ENCODE assay signal across 23 mouse cellular contexts in the genomic region with DNA sequence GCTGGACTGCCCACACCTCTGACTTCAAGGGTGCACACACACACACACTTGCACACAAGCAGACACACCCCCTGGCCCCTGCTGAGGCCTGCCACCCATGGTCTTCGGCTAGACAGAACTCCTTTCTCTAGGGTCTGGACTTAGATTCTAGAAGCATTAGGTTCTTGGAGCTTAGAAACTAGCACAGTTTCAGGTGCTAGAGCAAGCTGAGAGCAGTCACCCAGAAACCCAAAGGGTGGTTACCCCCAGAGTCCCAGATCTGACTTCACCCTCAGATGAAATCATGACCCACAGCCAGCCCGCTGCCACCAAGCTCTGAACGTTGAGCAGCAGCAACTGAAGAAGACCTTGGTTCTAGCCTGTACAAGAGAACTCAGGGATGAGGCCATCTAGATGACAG. TPM values are rescaled to one million over a fixed set of nuclear protein-coding genes. Genes with fewer than 3 reads are reported as not detected.
A peak's percentile ranks its signal among the peaks of the same experiment; 100 is the strongest.
DNase-seq lines count a peak whose midpoint lies in the region; ATAC-seq and TF ChIP-seq lines count a peak whose summit lies in the region.
"Had no signal": no experiment of that assay in that cellular context is flagged by ENCODE, and none has a peak within 500 bp of the region (broad histone marks: within the 10 kb centered on the region; RNA-seq: fewer than 3 reads in every experiment).

No protein-coding gene starts in this region.

- no peak for TF ChIP-seq POLR2A in bone marrow, adult 2 months (IDR thresholded peaks at IDR 0.05; ENCODE audit: borderline replicate concordance, control insufficient read depth, low read depth, low read length)

- TF ChIP-seq EP300 in liver, postnatal 0 days (IDR thresholded peaks at IDR 0.05; ENCODE audit: low read depth): no peak

- no peak for DNase-seq in liver, postnatal 0 days
- DNase-seq in liver, embryonic 11.5 days (ENCODE audit: low spot score): no peak
- DNase-seq in A20 (ENCODE audit: low read depth, low spot score): peak; percentile 90
- DNase-seq in spleen, postnatal 36 days (ENCODE audit: low spot score in 2 of 2): peak; percentile 75 to 78
- no peak for DNase-seq in right cerebral cortex, postnatal 36 days (ENCODE audit: low spot score in 2 of 2)
- DNase-seq in yolk sac, embryonic 10.5 days (ENCODE audit: low spot score): no peak
- DNase-seq: adrenal gland, adult 8-10 months; adrenal gland, postnatal 25 days; cerebellum, adult 18-20 months; cerebellum, adult 9-10 months; gastrocnemius, postnatal 25 days; heart, postnatal 4 days had no signal

- H3K9me3 ChIP-seq in liver, postnatal 0 days (ENCODE audit: low read length): no peaks in the 10 kb centered on the region
- H3K9me3 ChIP-seq in liver, embryonic 11.5 days (ENCODE audit: control insufficient read depth, low read length): no peaks in the 10 kb centered on the region
- no peaks in the 10 kb centered on the region for H3K9me3 ChIP-seq in hindbrain, embryonic 16.5 days (ENCODE audit: control insufficient read depth, low read length)
- H3K9me3 ChIP-seq: embryonic facial prominence, embryonic 15.5 days; forebrain, embryonic 15.5 days; heart, embryonic 15.5 days; hindbrain, embryonic 15.5 days had no signal

- WGBS in liver, postnatal 0 days (ENCODE audit: insufficient replicate concordance): 73% methylated on average over 3 of the region's 3 CpGs
- 83% methylated on average over 3 of the region's 3 CpGs for WGBS in liver, embryonic 11.5 days
- WGBS in bone marrow, adult 2 months: 70% methylated on average over 3 of the region's 3 CpGs
- WGBS in hindbrain, embryonic 16.5 days: 95% methylated on average over 3 of the region's 3 CpGs

- H3K4me1 ChIP-seq in liver, postnatal 0 days (ENCODE audit: insufficient read depth): no peaks in the 10 kb centered on the region
- H3K4me1 ChIP-seq in liver, embryonic 11.5 days (replicated peaks; ENCODE audit: control insufficient read depth, insufficient read depth, low read length): no peaks in the 10 kb centered on the region
- peaks cover 3% of the 10 kb centered on the region; the same call in 1 of the 2 replicates for H3K4me1 ChIP-seq in bone marrow, adult 2 months (ENCODE audit: control insufficient read depth, insufficient read depth, low read length)
- H3K4me1 ChIP-seq in hindbrain, embryonic 16.5 days (ENCODE audit: control insufficient read depth, insufficient read depth, low read depth, low read length): no peaks in the 10 kb centered on the region
- H3K4me1 ChIP-seq: embryonic facial prominence, embryonic 12.5 days; embryonic facial prominence, embryonic 15.5 days; forebrain, embryonic 15.5 days; hindbrain, embryonic 15.5 days had no signal

- H3K27me3 ChIP-seq in liver, postnatal 0 days (ENCODE audit: insufficient read depth, low read length): peaks cover 3% of the 10 kb centered on the region; the same call in 1 of the 2 replicates
- peaks cover 8% of the 10 kb centered on the region; the same call in 1 of the 2 replicates for H3K27me3 ChIP-seq in liver, embryonic 11.5 days (replicated peaks; ENCODE audit: control insufficient read depth, insufficient read depth, low read length)
- H3K27me3 ChIP-seq in hindbrain, embryonic 16.5 days (replicated peaks; ENCODE audit: control insufficient read depth, insufficient read depth, low read length): peaks cover 5% of the 10 kb centered on the region

- H3K9ac ChIP-seq in liver, postnatal 0 days (replicated peaks): no peak overlapping the region
- no peak overlapping the region for H3K9ac ChIP-seq in liver, embryonic 11.5 days (ENCODE audit: low read depth, low read length)
- no peak overlapping the region for H3K9ac ChIP-seq in hindbrain, embryonic 16.5 days (ENCODE audit: low read depth, low read length)
- H3K9ac ChIP-seq: embryonic facial prominence, embryonic 12.5 days; embryonic facial prominence, embryonic 15.5 days; forebrain, embryonic 15.5 days; heart, embryonic 12.5 days; heart, embryonic 15.5 days; hindbrain, embryonic 15.5 days had no signal

- H3K36me3 ChIP-seq in liver, postnatal 0 days (replicated peaks; ENCODE audit: insufficient read depth, low read length): no peaks in the 10 kb centered on the region
- no peaks in the 10 kb centered on the region for H3K36me3 ChIP-seq in liver, embryonic 11.5 days (ENCODE audit: control insufficient read depth, insufficient read depth, low read length)
- no peaks in the 10 kb centered on the region for H3K36me3 ChIP-seq in hindbrain, embryonic 16.5 days (ENCODE audit: control insufficient read depth, insufficient read depth, low read length)
- H3K36me3 ChIP-seq: embryonic facial prominence, embryonic 12.5 days; embryonic facial prominence, embryonic 15.5 days; forebrain, embryonic 15.5 days; heart, embryonic 12.5 days; heart, embryonic 15.5 days; hindbrain, embryonic 15.5 days had no signal

- peak overlapping the region; percentile 34; the same call in 1 of the 2 replicates for H3K27ac ChIP-seq in liver, postnatal 0 days (ENCODE audit: low read depth)
- H3K27ac ChIP-seq in liver, embryonic 11.5 days (ENCODE audit: low read depth, low read length): no peak overlapping the region
- peak overlapping the region; percentile 80 for H3K27ac ChIP-seq in bone marrow, adult 2 months (ENCODE audit: control insufficient read depth, insufficient read depth, low read depth, low read length, poor library complexity)
- no peak overlapping the region for H3K27ac ChIP-seq in hindbrain, embryonic 16.5 days (ENCODE audit: low read depth, low read length)
- H3K27ac ChIP-seq: embryonic facial prominence, embryonic 12.5 days; embryonic facial prominence, embryonic 15.5 days; forebrain, embryonic 15.5 days; heart, embryonic 15.5 days; hindbrain, embryonic 15.5 days had no signal

- no peak overlapping the region for H3K4me2 ChIP-seq in liver, postnatal 0 days (ENCODE audit: low read depth, low read length)
- H3K4me2 ChIP-seq in liver, embryonic 11.5 days: no peak overlapping the region
- no peak overlapping the region for H3K4me2 ChIP-seq in hindbrain, embryonic 16.5 days (ENCODE audit: low read length)
- H3K4me2 ChIP-seq: embryonic facial prominence, embryonic 12.5 days; embryonic facial prominence, embryonic 15.5 days; forebrain, embryonic 15.5 days; heart, embryonic 12.5 days; heart, embryonic 15.5 days; hindbrain, embryonic 15.5 days had no signal

- no peak overlapping the region for H3K4me3 ChIP-seq in liver, postnatal 0 days (ENCODE audit: low read depth, low read length)
- no peak overlapping the region for H3K4me3 ChIP-seq in liver, embryonic 11.5 days (ENCODE audit: low read depth, low read length)
- no peak overlapping the region for H3K4me3 ChIP-seq in bone marrow, adult 2 months (replicated peaks; ENCODE audit: control insufficient read depth, low read depth, low read length)
- no peak overlapping the region for H3K4me3 ChIP-seq in hindbrain, embryonic 16.5 days (ENCODE audit: low read length)
- H3K4me3 ChIP-seq: embryonic facial prominence, embryonic 12.5 days; embryonic facial prominence, embryonic 15.5 days; forebrain, embryonic 15.5 days; heart, embryonic 12.5 days; heart, embryonic 15.5 days; hindbrain, embryonic 15.5 days had no signal

- TF ChIP-seq CTCF in liver, postnatal 0 days (IDR thresholded peaks at IDR 0.05; ENCODE audit: low read depth): no peak
- no peak for TF ChIP-seq CTCF in bone marrow, adult 2 months (IDR thresholded peaks at IDR 0.05; ENCODE audit: control insufficient read depth, insufficient read depth, low read length)

- no peak for ATAC-seq in liver, postnatal 0 days
- no peak for ATAC-seq in liver, embryonic 11.5 days (replicated peaks; ENCODE audit: low FRiP score)
- no peak for ATAC-seq in hindbrain, embryonic 16.5 days
- ATAC-seq: activated CD4-positive, CD25-positive, alpha-beta regulatory T cell, adult 4 months; CD4-positive, CD25-positive, alpha-beta regulatory T cell, adult 4 months; forebrain, embryonic 15.5 days had no signal

RNA-seq across cellular contexts. Expression of a gene that starts 38.8 kb away (rescaled TPM):
- 0.75 and 0.99 TPM in 2 replicates for polyA plus RNA-seq in liver, postnatal 0 days (2015; fragmentation: Nextera tagmentation; extraction: Ambion mirVana)
- not detected in 2 replicates for polyA plus RNA-seq in liver, embryonic 11.5 days (2014; fragmentation: Nextera tagmentation; extraction: Ambion mirVana)
- 18.0 and 35.6 TPM in 2 replicates for polyA plus RNA-seq in bone marrow, adult 2 months (2011; ENCODE audit: insufficient read depth, insufficient read length, low replicate concordance, missing spikeins)
- polyA plus RNA-seq in hindbrain, embryonic 16.5 days (2015; fragmentation: Nextera tagmentation; extraction: Ambion mirVana): 0.99 and 1.9 TPM in 2 replicates
- polyA plus RNA-seq: C2C12; heart, embryonic 12.5 days; heart, embryonic 15.5 days had no signal

Comparison
In these comparisons a context has a peak if more than half of its experiments do, and no peak if none do; other contexts are left out.
1. H3K27ac ChIP-seq: peak in liver, postnatal 0 days (single experiment) and bone marrow, adult 2 months (single experiment); none in liver, embryonic 11.5 days (single experiment) and hindbrain, embryonic 16.5 days (single experiment).
2. DNase-seq: peak in A20 (single experiment) and spleen, postnatal 36 days (2 of 2); none in liver, postnatal 0 days (single experiment), liver, embryonic 11.5 days (single experiment), right cerebral cortex, postnatal 36 days (0 of 2) and yolk sac, embryonic 10.5 days (single experiment).